Comparison of ENCODE assay signal across 22 mouse cellular contexts in the genomic region with DNA sequence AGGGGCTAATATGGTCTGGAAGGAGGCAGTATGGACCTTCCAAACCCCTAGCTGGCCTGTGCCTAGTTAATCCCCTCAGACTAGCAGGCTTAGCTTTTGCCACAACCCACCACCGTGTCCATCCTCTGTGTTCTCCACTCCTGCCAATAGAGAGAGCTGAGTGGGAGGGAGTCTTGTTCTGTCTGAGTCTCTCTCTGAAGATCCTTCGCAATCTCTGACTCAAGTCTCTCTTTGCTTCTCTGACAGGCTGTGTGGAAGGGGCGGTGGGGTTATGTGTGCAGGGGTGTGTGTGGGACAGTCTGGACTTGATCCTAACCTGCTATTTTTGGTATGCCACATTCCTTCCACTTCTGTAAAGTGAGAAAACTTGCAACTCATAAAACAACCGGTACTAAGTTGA. TPM values are rescaled to one million over a fixed set of nuclear protein-coding genes. Genes with fewer than 3 reads are reported as not detected.
DNase-seq lines count a peak whose midpoint lies in the region; ATAC-seq lines count a peak whose summit lies in the region.
"Had no signal": no experiment of that assay in that cellular context is flagged by ENCODE, and none has a peak within 500 bp of the region (broad histone marks: within the 10 kb centered on the region; RNA-seq: fewer than 3 reads in every experiment).

No protein-coding gene starts in this region.

- DNase-seq in frontal cortex, postnatal 36 days (ENCODE audit: low spot score in 2 of 2), result no peak
- peak; percentile 83 for DNase-seq in midbrain, embryonic 11.5 days (ENCODE audit: low spot score, missing footprints)
- no peak for DNase-seq in midbrain, embryonic 10.5 days (ENCODE audit: low spot score)
- peak; percentile 50 for DNase-seq in retina, postnatal 1 day
- no peak for DNase-seq in retina, embryonic 14.5 days (ENCODE audit: low spot score)
- DNase-seq in brain, adult 2 months (ENCODE audit: low read depth, low spot score), result peak; percentile 59
- no peak for DNase-seq in kidney, adult 18-20 months
- DNase-seq: adrenal gland, adult 2 months; adrenal gland, adult 8-10 months; adrenal gland, postnatal 10 days; adrenal gland, postnatal 14 days; adrenal gland, postnatal 25 days; adrenal gland, postnatal 36 days; B cell, adult 2 months; cerebellum, adult 11 months; cerebellum, adult 11-12 months; cerebellum, adult 18-20 months had no signal

- H3K4me2 ChIP-seq in midbrain, embryonic 11.5 days, result no peak overlapping the region

- H3K4me1 ChIP-seq in midbrain, embryonic 11.5 days (ENCODE audit: control insufficient read depth, insufficient read depth, low read length), result peaks cover 19% of the 10 kb centered on the region
- H3K4me1 ChIP-seq in midbrain, embryonic 10.5 days, result peaks cover 54% of the 10 kb centered on the region

- peak; percentile 66; the same call in 1 of the 2 replicates for ATAC-seq in frontal cortex, adult (ENCODE audit: low TSS enrichment)
- no peak for ATAC-seq in midbrain, embryonic 11.5 days (ENCODE audit: low FRiP score)
- ATAC-seq: activated CD4-positive, CD25-positive, alpha-beta regulatory T cell, adult 4 months; CD4-positive, CD25-positive, alpha-beta regulatory T cell, adult 4 months; Patski had no signal

- WGBS in midbrain, embryonic 11.5 days, result 71% methylated on average over 4 of the region's 4 CpGs
- 77% methylated on average over 4 of the region's 4 CpGs for WGBS in midbrain, embryonic 10.5 days

- no peak overlapping the region for H3K27ac ChIP-seq in midbrain, embryonic 11.5 days (ENCODE audit: low read depth, low read length)
- H3K27ac ChIP-seq in midbrain, embryonic 10.5 days (replicated peaks), result no peak overlapping the region

- no peak overlapping the region for H3K9ac ChIP-seq in midbrain, embryonic 11.5 days (ENCODE audit: low read length)

- 0 out of 2 replicates have a peak, but pooled peaks cover 4% of the 10 kb centered on the region for H3K27me3 ChIP-seq in midbrain, embryonic 11.5 days (ENCODE audit: control insufficient read depth, insufficient read depth, low read length)
- H3K27me3 ChIP-seq in midbrain, embryonic 10.5 days (ENCODE audit: low read depth, poor library complexity, severe bottlenecking), result peaks cover 39% of the 10 kb centered on the region
- H3K27me3 ChIP-seq: Patski had no signal

- no peak overlapping the region for H3K4me3 ChIP-seq in midbrain, embryonic 11.5 days (ENCODE audit: low read depth, low read length)
- no peak overlapping the region for H3K4me3 ChIP-seq in midbrain, embryonic 10.5 days

- no peaks in the 10 kb centered on the region for H3K9me3 ChIP-seq in midbrain, embryonic 11.5 days (ENCODE audit: control insufficient read depth, low read length)
- H3K9me3 ChIP-seq in midbrain, embryonic 10.5 days (replicated peaks), result no peaks in the 10 kb centered on the region
- H3K9me3 ChIP-seq: G1E had no signal

- H3K36me3 ChIP-seq in midbrain, embryonic 11.5 days (ENCODE audit: control insufficient read depth, insufficient read depth, low read length), result no peaks in the 10 kb centered on the region
- no peaks in the 10 kb centered on the region for H3K36me3 ChIP-seq in midbrain, embryonic 10.5 days
- H3K36me3 ChIP-seq: G1E had no signal

RNA-seq across cellular contexts. Expression of a gene that starts 1.2 kb away (rescaled TPM):
- 3.0 and 3.1 TPM in 2 replicates for polyA plus RNA-seq in midbrain, embryonic 11.5 days (2014; fragmentation: Nextera tagmentation; extraction: Ambion mirVana)
- 2.5 and 3.1 TPM in 2 replicates for polyA plus RNA-seq in midbrain, embryonic 10.5 days (2016; fragmentation: Nextera tagmentation; extraction: Ambion mirVana)
- polyA plus RNA-seq: activated CD4-positive, CD25-positive, alpha-beta regulatory T cell, adult 4 months; adrenal gland, adult 2 months; CD4-positive, CD25-positive, alpha-beta regulatory T cell, adult 4 months; G1E had no signal

RNA-seq across cellular contexts. Expression of a gene that starts 15.6 kb away (rescaled TPM):
- polyA plus RNA-seq in midbrain, embryonic 11.5 days (2014; fragmentation: Nextera tagmentation; extraction: Ambion mirVana), result 7.3 and 8.1 TPM in 2 replicates
- 14.5 and 18.8 TPM in 2 replicates for polyA plus RNA-seq in midbrain, embryonic 10.5 days (2016; fragmentation: Nextera tagmentation; extraction: Ambion mirVana)

RNA-seq across cellular contexts. Expression of a gene that starts 15.7 kb away (rescaled TPM):
- 0.08 TPM in 1 of 2 replicates, not detected in the other for polyA plus RNA-seq in midbrain, embryonic 11.5 days (2014; fragmentation: Nextera tagmentation; extraction: Ambion mirVana)
- polyA plus RNA-seq in midbrain, embryonic 10.5 days (2016; fragmentation: Nextera tagmentation; extraction: Ambion mirVana), result 0.10 TPM in 1 of 2 replicates, not detected in the other
- polyA plus RNA-seq: activated CD4-positive, CD25-positive, alpha-beta regulatory T cell, adult 4 months; adrenal gland, adult 2 months; G1E had no signal

RNA-seq across cellular contexts. Expression of a gene that starts 44.1 kb away (rescaled TPM):
- polyA plus RNA-seq in midbrain, embryonic 11.5 days (2014; fragmentation: Nextera tagmentation; extraction: Ambion mirVana), result 58.2 and 62.6 TPM in 2 replicates
- polyA plus RNA-seq in midbrain, embryonic 10.5 days (2016; fragmentation: Nextera tagmentation; extraction: Ambion mirVana), result 52.4 and 58.9 TPM in 2 replicates

RNA-seq across cellular contexts. Expression of a gene that starts 48.6 kb away (rescaled TPM):
- 29.2 and 32.3 TPM in 2 replicates for polyA plus RNA-seq in midbrain, embryonic 11.5 days (2014; fragmentation: Nextera tagmentation; extraction: Ambion mirVana)
- 38.9 and 41.5 TPM in 2 replicates for polyA plus RNA-seq in midbrain, embryonic 10.5 days (2016; fragmentation: Nextera tagmentation; extraction: Ambion mirVana)

Comparison
In these comparisons a context has a peak if more than half of its experiments do, and no peak if none do; other contexts are left out.
1. DNase-seq: peak in midbrain, embryonic 11.5 days (single experiment), retina, postnatal 1 day (single experiment) and brain, adult 2 months (single experiment); none in frontal cortex, postnatal 36 days (0 of 2), midbrain, embryonic 10.5 days (single experiment), retina, embryonic 14.5 days (single experiment) and kidney, adult 18-20 months (single experiment).